Mouse (Mus musculus) left cerebral cortex, adult 9 months (tissue): ENCODE measurements at regions not wholly inside any gene's neighbourhood (a gene's known extent, or its start where the extent isn't known, plus 50 kb on each side); places are given as distances from the start of the nearest gene placed in this dataset.

Experiments used
- DNase-seq, 2 experiments: peaks; one replicate each; pipeline ENCODE4 v3.0.0; 2022; ENCODE audit warnings: low spot score in 2 of 2

GRCm38 (mm10) chr3:121864734-121865445 is 49.8 kb upstream of the Abcd3 start:
- DNase-seq, result no peak
